Mouse (Mus musculus) ES-CJ7 (cell line): ENCODE data around the gene Ptprj.

Experiments used
- DNase-seq: peaks from one replicate; pipeline ENCODE4 v3.0.0; 2011; ENCODE audit warnings: low read depth, low spot score

The Ptprj gene

DNA sequence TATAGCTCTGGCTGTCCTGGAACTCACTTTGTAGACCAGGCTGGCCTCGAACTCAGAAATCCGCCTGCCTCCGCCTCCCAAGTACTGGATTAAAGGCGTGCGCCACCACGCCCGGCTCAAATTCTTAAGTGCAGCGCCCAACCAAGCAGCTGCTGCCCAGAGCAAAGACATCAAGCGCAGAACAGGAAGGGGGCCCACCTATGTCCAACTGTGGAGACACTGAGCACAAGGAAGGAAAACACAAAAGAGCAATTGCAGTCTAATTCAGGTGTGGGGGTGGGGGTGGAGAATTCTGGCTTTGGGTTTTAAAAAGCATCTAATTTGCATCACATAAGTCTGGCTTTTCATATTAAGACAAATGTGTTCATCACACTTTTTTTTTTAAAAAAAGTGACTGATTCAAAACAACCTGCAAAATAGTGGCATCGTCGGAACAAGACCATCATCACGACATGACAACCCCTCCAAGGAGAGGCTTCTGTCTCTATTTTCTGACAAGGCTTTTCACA lies 20.7 kb downstream of the Ptprj start:
- DNase-seq = peak; percentile 90

DNA sequence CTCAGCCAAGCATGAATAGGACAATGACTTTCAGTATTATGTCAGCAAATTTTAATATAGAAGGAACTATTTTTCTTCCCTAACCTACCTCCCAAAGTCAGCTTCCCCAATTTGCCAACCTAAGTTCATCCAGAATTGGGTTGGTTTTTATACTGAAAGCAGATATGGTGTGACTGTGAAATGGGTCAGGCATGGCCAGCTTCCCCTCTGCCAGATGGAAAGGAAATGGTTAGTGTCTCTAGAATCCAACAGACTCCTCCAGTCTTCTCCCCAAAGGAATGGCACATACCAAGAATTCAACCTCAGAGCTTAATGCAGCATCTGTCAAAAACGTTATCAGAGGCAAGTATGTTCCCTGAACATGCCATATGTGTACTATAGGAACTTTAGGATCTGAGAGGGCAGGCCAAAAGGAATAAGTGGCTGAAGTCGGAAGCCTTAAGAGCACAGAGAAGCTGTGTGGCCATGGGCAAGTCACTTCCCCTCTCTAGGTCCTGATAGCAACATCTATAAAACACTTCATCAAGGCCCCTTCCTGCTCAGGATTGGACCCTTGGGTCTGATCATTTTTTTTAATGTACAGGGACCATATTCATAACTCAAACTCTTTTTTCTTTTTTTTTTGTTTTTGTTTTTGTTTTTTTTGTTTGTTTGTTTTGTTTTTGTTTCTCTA lies 21.3 kb downstream of the Ptprj start:
- peak; percentile 43 for DNase-seq

DNA sequence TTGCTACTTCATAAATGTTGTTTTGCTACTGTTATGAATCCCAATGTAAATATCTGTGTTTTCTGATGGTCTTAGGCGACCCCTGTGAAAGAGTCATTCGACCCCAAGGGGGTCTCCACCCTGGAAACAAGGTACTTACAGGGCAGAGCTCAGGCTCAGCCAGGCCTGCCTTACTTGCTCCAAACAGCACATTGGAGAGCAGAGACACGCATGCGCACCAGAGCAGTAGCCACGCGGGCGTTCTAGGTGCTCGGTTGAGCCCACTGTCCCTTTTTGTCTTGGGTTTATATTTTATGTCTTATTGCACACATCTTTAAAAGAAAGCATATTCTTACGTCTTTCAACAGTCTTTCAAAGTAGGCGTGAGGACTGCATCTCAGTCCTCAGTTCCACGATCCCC lies 22.1 kb downstream of the Ptprj start:
- peak; percentile 36 for DNase-seq

DNA sequence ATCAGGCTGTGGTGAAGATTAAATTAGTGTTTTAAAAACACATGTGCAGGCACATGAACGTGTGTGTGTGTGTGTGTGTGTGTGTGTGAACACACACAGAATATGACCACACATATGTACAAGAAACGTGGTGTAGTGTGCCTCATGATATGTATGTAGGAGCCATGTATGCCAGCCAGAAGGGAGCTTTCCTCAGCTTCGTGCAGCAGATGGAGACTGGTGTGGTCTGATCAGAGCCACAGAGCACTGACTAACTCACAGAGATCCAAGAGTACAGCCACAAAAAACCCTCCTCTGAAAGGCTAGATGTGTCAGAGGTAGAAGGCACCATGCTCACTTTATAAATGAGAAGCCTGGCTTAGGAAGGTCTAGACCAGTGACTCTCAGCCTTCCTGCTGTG lies 22.5 kb downstream of the Ptprj start:
- DNase-seq = no peak

DNA sequence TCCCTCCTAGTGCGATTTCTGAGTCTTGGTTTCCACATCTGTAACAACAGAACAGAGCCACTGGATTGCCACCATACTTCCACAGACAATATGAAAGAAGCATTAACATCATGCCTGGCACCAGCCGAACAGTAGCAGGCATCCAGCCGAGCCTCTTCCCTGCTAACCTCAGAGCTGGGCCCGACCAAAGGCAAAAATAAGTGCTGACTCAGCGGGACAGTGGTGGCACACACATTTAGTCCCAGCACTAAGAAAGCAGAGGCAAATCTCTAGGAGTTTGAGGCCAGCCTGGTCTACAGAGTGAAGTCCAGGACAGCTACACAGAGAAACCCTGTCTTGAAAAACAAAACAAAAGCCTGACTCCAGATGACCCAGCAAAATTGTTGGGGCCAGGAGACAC lies 24.7 kb downstream of the Ptprj start:
- no peak for DNase-seq

DNA sequence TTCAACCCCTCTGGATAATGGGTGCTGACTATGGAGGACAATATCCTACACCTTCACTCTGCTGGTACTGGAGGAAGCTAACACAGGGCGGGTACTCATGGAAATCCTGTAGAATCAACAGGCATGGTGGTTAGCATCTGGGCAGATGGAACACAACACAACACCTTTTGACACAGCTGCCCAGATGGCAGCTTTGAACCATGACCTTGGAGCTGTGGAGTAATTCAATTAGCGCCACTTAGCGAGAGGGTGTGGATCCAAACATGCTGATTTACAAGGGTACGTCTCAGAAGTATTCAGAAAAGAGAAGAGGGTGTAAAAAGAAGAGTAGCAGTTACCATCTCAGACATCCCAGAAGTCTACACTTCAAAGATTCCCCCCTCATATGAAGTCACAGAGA lies 25.6 kb downstream of the Ptprj start:
- DNase-seq = peak; percentile 52

DNA sequence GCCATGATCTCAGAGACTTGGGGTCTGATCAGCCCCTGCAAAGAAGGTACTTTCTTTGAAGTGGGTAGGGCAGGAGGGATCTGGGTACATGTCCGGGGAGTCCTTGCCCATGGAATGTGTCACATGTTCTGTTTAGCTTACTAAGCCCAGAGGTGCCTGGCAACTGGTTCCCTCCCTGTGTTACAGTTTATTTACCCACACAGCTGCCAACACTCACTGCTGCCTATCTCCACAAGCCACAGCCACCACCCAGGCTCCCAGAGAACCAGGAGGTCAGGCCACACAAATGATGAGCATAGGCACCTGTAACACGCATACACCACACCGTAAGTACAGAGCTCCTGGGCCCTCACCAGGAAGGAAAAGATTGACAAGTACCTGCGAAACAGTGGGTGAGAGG lies 26.6 kb downstream of the Ptprj start:
- no peak for DNase-seq

DNA sequence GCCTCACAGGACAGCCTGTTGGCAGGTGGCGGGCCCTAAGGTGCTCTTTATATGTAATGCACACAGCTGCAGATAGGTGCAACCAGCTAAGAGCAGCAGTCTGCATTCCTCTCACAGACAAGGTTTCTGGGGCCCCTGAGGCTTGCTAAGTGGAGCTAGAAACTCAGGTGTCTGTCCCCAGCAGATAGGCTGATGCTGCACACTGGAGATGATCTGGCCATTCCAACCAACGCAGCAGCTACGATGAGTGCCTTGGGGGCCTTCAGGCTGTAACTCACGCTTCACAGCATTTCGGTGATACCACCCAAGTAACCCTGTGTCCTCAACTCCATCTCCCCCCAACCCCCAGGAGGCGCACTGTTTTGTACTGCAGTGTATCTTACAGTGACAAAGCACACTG lies 29.8 kb downstream of the Ptprj start:
- DNase-seq = no peak

DNA sequence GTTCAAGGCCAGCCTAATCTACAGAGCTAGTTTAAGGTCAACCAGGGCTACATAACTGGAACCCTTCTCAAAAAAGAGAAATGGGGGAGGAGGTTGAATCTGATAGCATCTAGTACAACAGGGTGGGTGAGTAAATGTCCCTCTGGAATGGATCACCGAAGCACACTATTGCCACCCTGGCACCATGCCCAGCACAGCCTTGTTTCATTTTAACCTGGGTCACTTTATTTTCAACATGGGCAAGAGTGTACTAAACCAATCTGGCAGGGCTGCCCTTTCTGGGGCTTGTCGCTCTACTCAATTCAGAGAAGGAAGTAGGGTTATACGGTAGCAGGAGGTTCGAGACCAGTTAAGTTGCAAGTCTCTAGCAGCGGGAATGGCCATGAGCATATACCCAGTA lies 31.9 kb downstream of the Ptprj start:
- DNase-seq = no peak

DNA sequence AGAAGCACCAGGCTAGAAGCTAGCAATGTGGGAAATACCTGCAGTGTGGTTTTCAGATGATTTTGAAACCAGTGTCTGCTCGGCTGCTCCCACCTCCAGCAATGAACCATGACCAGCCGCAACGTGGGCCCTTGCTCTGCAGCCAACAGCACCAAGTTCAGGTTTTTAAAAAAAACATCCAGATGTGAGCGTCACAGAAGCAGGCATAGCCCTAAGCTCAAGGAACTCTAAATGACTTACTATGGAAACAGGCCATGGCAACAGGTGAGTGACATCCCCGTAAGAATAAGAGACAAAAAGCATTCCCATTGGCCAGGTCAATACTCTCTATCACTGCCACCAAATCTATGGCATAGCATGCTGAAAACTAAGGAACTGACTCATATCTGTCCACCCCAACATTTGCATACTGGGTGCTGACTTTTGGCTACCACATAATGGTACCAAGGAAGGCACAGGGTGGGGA lies 33.3 kb downstream of the Ptprj start:
- DNase-seq = no peak

DNA sequence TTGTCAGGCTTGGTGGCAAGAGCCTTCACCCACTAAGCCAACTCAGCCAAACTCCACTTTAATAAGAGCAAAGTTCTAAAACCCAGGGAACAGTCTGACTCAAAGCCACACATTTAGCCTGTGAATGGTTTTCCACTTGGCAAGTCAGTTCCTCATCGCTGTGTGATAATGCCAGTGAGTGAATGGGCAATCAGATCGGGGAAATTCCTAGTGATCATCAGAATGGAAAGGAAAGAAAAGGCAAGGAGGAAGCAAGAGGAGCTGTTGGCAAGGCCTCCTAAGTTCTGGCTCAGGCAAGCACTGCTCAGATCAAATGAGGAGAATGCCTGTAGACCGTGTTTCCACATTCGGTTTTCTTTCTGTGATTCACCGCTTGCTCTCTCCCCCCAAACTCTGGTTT lies 35.2 kb downstream of the Ptprj start:
- no peak for DNase-seq

DNA sequence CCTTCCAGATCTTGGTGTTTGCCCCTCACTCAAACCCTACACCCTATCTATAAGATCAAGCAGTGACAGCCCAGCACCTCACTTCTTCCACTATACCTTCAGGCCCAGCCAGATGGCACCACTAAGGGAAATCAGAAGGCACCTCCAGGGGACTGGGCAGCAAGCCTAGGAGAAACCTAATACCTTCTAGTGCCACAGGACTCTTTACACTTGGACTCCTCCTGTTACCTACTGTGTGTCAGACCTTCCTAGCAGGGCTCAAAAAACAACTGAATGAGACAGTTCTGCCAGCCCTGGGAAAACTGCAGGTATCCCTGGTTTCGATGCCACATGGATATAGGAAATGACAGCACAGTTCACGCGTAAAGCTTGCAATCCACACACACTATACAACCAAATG lies 36.5 kb downstream of the Ptprj start:
- no peak for DNase-seq

DNA sequence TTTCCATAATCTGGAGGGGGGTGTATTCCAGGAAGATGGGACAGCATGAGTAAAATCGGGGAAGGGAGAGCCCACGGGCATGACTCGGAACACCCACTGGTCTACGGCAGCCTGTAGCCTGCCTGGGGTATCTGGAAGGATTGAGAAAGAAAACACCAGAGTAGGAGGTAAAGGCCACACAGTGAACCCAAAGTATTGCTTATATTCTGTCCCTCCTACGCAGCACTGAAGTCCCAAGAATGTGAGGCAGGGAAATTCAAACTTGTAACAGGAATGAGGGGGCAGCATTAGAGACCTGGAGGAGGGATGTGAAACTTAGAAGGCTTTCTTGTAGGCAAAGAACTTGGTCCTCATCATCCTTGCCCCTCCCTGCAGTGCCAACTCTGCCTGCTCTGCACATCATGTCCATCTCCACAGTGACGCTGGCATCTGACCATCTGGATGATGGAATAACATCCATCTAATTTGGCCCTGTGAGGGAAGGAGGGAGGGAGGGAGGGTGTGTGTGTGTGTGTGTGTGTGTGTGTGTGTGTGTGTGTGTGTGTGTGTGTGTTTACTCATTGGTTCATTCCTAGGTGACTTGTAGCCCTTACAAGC lies 37.2 kb downstream of the Ptprj start:
- DNase-seq = no peak

DNA sequence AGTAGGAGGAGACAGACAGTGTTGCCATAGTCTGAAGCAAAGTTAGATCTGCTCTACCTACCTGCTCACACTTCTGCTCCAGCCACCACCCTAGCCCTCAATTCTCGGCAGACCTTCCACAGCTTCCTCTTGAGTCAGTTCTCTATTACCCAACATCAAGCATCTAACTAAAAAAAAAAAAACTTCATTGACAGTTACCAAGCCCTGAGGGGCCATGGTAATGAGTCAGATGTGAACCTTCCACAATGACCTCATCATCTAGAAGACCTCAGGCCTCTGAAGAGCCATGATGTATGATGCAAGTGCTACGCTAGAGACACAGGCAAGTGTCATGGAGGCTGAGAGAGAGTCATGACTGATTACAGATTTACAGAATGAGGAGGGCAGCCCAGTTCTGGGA lies 37.8 kb downstream of the Ptprj start:
- no peak for DNase-seq

DNA sequence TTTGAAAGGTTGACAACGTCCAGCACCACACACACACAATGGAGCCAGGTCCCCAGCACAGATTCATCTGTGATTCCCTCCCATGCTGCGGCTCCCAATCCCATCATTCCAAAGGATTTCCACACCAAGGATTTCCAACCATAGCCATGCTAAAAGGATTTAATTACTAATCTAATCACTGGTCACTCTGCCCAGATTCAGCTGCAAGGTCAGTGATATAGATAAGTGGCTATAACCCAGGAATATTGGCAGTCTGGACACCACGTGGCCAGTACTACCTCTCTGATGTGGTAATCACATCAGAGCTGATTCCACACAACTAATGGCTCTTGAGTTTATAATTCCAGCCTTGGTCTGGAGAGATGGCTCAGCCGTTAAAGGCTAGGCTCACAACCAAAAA lies 41.2 kb downstream of the Ptprj start:
- DNase-seq = no peak

DNA sequence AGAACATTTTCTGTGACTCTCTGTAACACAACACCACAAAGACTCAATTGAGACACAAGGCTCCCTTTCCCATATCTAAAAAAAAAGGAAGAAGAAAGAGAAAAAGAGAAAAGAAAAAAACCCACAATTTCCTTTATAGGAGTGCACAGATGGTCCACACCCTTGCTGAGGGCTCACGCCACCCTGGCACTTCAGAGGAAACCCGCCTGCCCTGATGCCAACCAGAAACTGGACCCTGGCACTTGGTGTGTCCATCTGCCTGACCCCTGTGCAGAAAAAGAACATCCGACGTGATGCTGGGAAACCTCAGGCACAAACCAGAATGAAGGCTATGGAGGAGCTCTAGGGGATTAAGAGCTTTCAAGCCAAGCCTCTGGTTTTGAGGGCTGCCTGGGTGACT lies 43.2 kb downstream of the Ptprj start:
- DNase-seq = no peak

DNA sequence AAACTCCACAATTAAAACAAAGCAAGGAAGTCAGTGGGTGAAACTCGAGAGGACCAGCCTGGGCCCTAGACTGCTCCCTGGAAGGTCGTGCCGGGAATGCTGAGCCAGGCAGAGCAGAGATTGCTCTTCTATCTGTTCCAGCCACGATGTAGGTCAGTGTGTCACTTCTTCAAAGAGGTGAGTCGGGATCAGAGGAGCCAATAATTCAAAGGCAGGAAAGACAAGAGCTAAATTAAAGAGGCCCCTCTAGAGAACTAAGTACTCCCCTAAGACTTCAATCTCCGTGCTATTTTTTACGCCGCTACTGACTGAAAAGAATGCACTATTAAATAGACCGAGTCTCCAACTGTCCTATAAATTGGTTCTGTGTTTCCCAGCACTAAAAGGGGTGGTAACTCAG lies 43.9 kb downstream of the Ptprj start:
- no peak for DNase-seq

DNA sequence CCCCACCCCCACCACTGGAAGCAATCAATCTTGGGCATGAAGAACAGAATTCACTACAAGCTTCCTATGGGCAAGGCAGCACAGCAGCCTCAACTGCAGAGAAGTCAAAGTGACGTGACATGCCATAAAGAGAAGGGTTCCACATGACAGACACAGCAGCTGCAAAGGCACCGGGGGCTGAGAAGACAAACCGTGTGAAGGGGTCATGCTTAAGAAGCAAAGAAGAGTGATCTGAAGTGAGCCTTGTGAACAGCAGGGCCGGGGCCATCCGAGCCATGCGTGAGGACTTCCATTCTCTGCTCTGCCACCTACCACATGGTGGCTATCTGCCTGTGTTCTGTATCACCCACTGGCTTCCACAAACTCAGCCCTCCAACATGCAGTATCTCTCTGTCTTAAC lies 45.7 kb downstream of the Ptprj start:
- no peak for DNase-seq

DNA sequence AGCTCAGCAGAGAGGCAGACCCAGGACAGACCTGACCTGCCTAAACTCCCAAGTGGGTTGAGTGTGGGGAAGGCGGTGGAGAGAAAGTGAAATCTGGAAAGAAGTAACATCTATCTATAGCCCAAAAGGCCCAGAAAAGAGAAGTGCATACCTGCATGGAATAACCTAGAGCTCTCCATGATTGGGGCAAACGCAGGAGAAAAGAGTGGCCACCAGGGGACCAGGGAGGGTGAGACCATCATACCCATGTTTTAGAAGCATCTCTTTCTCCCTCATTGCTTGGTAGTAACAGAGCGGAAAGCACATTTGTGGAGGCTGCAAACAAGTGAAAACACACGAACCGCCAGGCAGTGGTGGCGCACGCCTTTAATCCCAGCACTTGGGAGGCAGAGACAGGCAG lies 46.5 kb downstream of the Ptprj start:
- DNase-seq = peak; percentile 31

DNA sequence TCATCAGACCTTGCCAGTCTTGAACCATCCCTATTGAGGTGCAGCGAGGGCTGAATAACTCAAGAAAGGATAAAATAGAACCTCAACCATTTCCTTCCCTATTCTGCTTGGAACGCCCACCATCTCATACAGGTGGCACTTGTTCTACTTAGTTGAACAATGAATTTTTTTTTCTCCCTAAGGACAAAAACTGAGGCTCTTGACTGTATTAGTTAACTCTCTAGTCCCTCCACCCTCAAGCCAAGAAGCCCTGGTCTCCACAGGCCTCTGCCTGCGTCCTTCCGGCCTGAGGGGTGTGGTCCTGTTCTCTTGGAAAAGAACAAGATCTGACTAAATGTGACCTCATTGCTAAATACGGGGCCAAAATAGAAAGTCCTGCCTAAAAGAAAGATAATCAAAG lies 48.4 kb downstream of the Ptprj start:
- DNase-seq = no peak

DNA sequence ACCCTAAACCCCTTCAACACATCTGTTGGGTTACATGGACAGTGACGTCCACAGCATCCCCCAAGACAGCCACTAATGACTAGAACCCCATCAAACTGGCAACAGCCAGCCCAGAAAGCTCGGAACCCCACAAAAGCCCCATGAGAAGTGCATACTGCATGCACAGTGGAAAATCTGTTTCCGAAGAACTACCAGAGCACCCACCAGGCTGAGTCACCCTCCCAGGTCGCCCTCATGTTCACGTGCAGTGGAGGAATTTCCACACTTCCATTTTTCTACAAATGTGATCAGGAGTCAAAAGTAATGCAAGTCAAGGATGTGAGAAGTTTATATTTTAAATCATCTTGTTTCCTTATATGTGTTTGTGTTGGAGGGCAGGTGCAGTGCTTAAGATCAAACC lies 52.3 kb downstream of the Ptprj start:
- no peak for DNase-seq

DNA sequence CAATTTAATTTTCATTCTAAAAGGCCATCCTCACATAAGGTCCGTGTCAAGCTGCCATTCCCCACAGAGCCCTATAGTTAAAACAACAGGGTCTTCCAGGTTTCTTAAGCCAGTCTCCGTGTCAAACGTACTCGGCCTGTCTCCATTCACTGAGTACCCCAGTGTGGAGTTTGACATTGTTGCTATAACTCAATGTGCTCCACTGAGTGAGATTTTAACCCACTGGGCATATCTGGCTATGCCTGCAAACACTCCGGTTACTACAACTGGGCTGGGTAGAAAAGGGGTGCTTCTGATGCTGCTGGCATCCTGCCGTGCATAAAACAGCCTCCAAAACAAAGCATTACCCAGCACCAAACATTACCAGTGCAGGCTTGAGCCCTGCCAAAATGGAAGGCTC lies 53.5 kb downstream of the Ptprj start:
- DNase-seq = no peak

DNA sequence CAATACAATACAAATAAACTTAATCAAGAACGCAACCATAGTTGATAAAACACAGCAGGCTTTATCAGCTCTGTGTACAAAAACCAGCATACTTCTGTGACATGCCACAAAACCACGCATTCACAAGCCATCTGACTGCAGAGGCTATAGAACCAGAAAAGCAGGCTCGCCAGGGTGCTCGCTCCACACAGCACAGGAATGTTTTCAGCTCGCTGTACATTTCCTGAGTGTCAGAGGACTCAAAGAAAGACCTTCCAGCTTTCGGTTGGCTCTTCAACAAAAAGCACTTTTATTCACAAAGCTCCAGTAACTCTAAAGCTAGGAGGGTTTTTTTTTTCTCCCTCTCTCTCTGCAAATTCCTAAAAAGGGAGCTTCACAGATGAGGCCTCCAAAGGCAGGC lies 53.9 kb downstream of the Ptprj start:
- no peak for DNase-seq

DNA sequence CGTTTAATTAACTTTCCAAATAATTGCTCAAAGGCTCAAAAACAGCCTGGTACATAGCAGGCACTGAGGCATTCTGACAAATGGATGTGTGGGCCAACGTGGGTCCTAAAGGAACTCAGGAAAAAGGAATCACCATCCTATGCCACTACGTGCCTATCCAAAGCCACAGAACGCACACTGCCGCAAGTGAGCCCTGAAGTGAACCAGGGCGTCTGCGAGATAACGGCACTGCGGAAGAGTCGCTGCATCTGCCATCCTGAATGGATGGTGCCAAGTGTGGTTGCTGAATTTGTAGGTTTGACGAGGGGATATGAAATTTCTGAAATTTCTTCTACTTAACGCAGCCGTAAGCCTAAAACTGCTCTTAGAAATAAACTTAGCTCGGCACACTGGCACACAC lies 54.6 kb downstream of the Ptprj start:
- DNase-seq = no peak
